Mouse (Mus musculus) stomach, embryonic 16.5 days (tissue): ENCODE results near the gene Ints1. TPM values are rescaled to one million over a fixed set of nuclear protein-coding genes. Genes with fewer than 3 reads are reported as not detected.

ENCODE experiments used
- ATAC-seq: fragments of 200-750 bp; cut with Nextera tagmentation; 2 replicates; pipeline ENCODE4 v1.8.0; 2017; ENCODE audit warnings: moderate number of reproducible peaks, moderate TSS enrichment; ENCODE audit not compliant: insufficient read depth, low FRiP score
- H3K27ac ChIP-seq: fragments of 300-500 bp; sonication (generic); 2 replicates; pipeline ENCODE4 v1.5.1; 2014; ENCODE audit warnings: low read length
- H3K27me3 ChIP-seq: fragments of 300-500 bp; sonication (generic); 2 replicates; pipeline ENCODE4 v1.6.1; 2014; ENCODE audit warnings: low read length, control low read depth, mixed read lengths; ENCODE audit not compliant: control insufficient read depth, insufficient read depth
- H3K36me3 ChIP-seq: fragments of 300-500 bp; sonication (generic); 2 replicates; pipeline ENCODE4 v1.6.1; 2014; ENCODE audit warnings: low read length; ENCODE audit not compliant: control insufficient read depth, insufficient read depth
- H3K4me1 ChIP-seq: fragments of 300-500 bp; sonication (generic); 2 replicates; pipeline ENCODE4 v1.6.1; 2014; ENCODE audit warnings: low read length, control low read depth, mixed read lengths; ENCODE audit not compliant: control insufficient read depth, insufficient read depth
- H3K4me2 ChIP-seq: fragments of 300-500 bp; sonication (generic); 2 replicates; pipeline ENCODE4 v1.6.1; 2014; ENCODE audit warnings: low read depth, low read length, mixed read lengths
- H3K4me3 ChIP-seq: fragments of 300-500 bp; sonication (generic); replicated peaks from 2 replicates; pipeline ENCODE4 v1.5.1; 2014; ENCODE audit warnings: mild to moderate bottlenecking, low read length
- H3K9ac ChIP-seq: fragments of 300-500 bp; sonication (generic); 2 replicates; pipeline ENCODE4 v1.6.1; 2014; ENCODE audit warnings: low read length
- H3K9me3 ChIP-seq: fragments of 300-500 bp; sonication (generic); replicated peaks from 2 replicates; pipeline ENCODE4 v1.6.1; 2016; ENCODE audit warnings: low read length, control low read depth; ENCODE audit not compliant: control insufficient read depth
- WGBS: fragments of 180-500 bp; shearing (Covaris S2); extraction: QIAGEN DNeasy Blood & Tissue Kit; methylation state at CpG from one replicate; pipeline ENCODE4 v1.1.7; 2014; 5-methylcytosine and 5-hydroxymethylcytosine counted together
- polyA plus RNA-seq: library from polyadenylated mRNA; unstranded; fragments of >200 nt; fragmentation: Nextera tagmentation; extraction: Ambion mirVana; gene quantifications from 2 replicates; pipeline ENCODE4 v1.2.1, GENCODE M21; 2015

Gene Ints1
- polyA plus RNA-seq, 1 experiment from 2014 or later = 20.2 TPM

DNA sequence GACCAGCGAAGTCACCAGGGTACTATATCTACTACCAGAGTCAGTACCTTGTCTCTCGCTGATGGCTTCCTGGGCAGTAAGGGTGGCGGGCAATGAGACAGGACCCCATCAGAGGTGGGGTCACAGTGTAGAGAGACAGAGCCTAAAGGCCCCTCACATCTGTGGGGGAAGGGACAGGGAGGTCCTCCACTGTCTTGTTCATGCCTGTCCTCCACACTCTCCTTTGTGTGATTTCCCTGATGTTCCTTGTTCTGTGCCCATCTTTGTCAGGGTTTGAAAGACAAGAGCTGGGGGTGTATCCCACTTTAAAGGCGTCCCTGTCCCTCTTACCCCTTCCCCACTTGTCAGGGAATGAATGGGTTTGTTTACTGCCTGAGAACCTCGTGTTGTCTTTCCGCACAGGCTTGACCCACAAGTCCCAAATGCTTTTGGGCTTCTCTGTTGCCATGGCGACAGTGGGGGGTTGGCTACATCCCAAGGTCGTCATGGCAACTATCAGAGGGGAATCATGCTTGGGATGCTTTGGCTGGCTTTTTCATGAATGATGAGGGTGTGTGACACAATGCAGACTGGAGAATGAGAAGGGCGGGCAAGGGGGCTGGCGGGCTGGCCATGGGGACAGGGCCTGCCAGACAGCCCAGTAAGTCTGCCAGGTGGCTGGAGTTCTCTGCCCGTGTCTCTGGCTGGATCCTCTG, 22.1 kb upstream of the Ints1 start:
- H3K4me3 ChIP-seq = no peak overlapping the region; the same call in 1 of the 2 replicates
- H3K27ac ChIP-seq = peak overlapping the region; percentile 85
- 0 out of 2 replicates have a peak, but pooled peaks have one; percentile 18 for ATAC-seq
- H3K4me2 ChIP-seq = peak overlapping the region; percentile 55
- 32% methylated on average over 11 of the region's 11 CpGs for WGBS
- H3K9ac ChIP-seq = peak overlapping the region; percentile 66
- H3K36me3 ChIP-seq = no peaks in the 10 kb centered on the region
- no peaks in the 10 kb centered on the region for H3K9me3 ChIP-seq
- no peaks in the 10 kb centered on the region for H3K27me3 ChIP-seq
- H3K4me1 ChIP-seq = peaks cover 56% of the 10 kb centered on the region

DNA sequence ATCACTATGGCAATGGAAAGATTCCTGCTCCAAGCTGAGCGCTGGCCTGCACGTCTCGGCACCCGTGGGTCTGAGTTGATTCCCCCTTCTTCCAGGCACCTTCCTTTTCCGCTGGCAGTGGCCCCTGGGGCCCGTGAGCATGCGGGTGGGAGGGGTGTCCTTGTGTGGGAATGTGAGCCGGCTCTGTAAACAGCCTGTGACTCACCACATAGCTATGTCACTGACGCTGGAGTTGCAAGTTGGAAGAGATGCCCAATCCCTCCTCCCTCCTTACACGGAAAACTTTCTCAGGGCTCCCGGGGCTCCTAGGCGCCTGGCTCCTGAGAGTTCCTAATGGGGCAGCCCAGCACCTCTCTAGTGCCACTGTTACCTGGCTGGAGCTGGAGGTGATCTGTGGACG, 21.4 kb upstream of the Ints1 start:
- peaks cover 63% of the 10 kb centered on the region for H3K4me1 ChIP-seq
- H3K4me3 ChIP-seq = peak overlapping the region; percentile 32
- ATAC-seq = peak; percentile 84
- WGBS = 7% methylated on average over 13 of the region's 13 CpGs
- peak overlapping the region; percentile 66 for H3K9ac ChIP-seq
- no peaks in the 10 kb centered on the region for H3K36me3 ChIP-seq
- H3K27ac ChIP-seq = peak overlapping the region; percentile 85
- no peaks in the 10 kb centered on the region for H3K27me3 ChIP-seq
- H3K9me3 ChIP-seq = no peaks in the 10 kb centered on the region
- peak overlapping the region; percentile 55 for H3K4me2 ChIP-seq

DNA sequence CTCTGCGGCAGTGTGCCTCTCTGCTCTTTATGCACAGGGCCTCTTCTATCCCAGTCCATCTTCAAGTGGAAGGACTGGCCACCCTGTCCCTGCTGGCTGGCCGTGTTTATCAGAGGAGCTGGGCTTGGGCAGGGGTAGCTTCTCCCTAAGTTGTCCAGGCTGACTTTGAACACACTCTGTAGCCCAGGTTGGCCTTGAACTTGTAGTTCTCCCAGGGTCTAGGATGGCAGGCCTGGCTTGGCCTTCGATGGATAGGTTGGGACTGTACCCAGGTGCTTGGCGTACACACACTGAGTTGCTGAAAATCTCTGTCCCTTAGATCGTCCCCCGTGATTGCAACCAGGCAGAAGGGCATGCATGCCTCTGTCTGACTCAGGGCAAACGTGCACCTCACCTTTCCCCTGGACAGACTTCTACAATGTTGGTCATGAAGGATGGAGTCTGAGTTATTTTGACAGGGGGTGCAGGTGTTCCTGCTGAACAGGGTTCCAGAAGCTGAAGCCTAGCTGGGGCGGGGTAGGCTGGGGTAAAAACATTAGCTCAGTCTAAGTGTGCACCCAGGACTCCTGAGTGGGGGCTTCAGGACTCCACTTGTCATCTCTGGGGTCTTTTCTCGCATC, 20.6 kb upstream of the Ints1 start:
- Histone ChIP-seq H3K4me1 (peaks cover 64% of the 10 kb centered on the region), H3K36me3 (no peaks in the 10 kb centered on the region), H3K4me2 (peak overlapping the region; percentile 55; the same call in 1 of the 2 replicates), H3K9me3 (no peaks in the 10 kb centered on the region), H3K27me3 (no peaks in the 10 kb centered on the region), H3K27ac (peak overlapping the region; percentile 82), H3K4me3 (no peak overlapping the region), H3K9ac (peak overlapping the region; percentile 63)
- no peak for ATAC-seq
- WGBS = 71% methylated on average over 9 of the region's 9 CpGs

DNA sequence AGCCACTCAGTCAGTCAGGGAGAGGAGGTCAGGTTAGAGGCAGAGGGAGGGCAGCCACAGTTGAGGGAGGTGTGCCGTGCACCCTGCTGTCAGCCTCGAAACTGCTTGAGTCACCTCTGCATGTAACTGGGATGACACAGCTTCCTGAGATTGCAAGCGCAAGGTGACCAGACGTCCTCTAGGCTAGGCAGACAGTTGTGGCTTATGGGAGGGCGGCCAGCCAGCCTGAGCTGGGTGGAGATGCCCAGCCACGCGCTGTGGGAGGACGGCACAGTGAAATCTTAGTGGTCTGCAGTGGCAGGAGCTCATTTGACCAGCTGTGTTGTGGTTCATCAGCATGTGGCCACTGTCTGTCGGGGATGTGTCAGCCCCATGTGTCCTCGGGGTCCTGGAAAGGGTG, 19.5 kb upstream of the Ints1 start:
- Histone ChIP-seq H3K36me3 (no peaks in the 10 kb centered on the region), H3K4me1 (peaks cover 67% of the 10 kb centered on the region), H3K4me2 (no peak overlapping the region), H3K9me3 (no peaks in the 10 kb centered on the region), H3K4me3 (no peak overlapping the region), H3K9ac (peak overlapping the region; percentile 29; the same call in 1 of the 2 replicates), H3K27me3 (no peaks in the 10 kb centered on the region), H3K27ac (no peak overlapping the region)
- ATAC-seq = no peak
- 56% methylated on average over 10 of the region's 10 CpGs for WGBS

DNA sequence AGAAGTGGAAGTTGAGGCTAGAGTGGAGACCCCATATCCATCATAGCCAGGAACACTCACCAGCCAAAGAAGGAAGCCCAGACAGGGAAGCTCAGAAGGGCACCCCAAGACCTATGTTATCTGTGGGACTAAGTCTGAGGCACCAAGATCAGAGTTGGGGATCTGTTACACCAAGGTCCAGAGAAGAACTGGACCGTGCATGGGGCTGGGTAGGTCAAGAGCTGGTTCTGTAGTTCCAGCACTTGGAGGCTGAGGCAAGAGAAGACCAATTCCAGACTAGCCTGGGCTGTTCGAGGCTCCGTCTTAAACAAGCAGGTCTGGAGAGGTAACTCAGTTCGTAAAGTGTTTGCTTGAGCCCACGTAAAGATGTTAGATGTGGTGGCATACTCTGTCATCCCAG, 18.7 kb upstream of the Ints1 start:
- H3K4me2 ChIP-seq = peak overlapping the region; percentile 92
- peak overlapping the region; percentile 77 for H3K4me3 ChIP-seq
- 82% methylated on average over 5 of the region's 5 CpGs for WGBS
- H3K9ac ChIP-seq = peak overlapping the region; percentile 76; the same call in 1 of the 2 replicates
- no peaks in the 10 kb centered on the region for H3K27me3 ChIP-seq
- H3K36me3 ChIP-seq = no peaks in the 10 kb centered on the region
- peaks cover 67% of the 10 kb centered on the region for H3K4me1 ChIP-seq
- H3K9me3 ChIP-seq = no peaks in the 10 kb centered on the region
- peak overlapping the region; percentile 90 for H3K27ac ChIP-seq
- no peak for ATAC-seq

DNA sequence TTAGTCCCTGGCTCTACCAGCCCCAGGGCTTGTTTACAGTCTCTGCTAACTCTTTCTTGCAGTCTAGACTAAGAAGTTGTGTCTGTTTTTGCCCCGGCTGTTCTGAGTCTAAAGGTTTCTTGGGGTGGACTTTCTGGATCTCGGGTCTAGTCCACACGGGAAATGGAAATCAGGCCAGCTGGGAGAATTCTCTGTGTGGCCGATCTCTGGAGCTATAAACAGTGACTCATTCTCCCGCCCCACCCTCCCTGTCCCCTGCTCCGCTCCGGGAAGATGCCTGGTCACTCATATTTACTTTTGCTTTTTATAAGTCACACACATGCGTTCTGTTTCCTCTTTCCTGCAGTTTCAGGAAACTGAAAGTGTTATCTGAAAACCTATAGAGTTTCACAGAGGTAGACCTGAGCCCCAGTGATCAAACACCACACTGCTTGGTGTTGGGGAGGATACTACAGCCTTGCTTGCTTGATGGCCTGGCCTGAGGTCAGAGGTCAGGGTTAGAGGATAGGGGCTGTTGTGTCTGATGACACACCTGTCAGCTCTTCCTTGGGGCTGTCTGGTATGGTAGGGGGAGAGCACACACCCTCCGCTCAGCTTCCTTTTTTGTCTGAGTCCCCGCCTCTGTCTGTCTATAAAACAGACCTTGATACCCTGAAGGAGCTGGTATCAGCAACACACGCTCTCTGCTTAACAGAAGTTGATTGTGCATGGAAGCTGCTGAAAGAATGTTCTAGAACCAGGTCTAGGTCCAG, 18.0 kb upstream of the Ints1 start:
- Histone ChIP-seq H3K36me3 (no peaks in the 10 kb centered on the region), H3K9ac (peak overlapping the region; percentile 76), H3K4me2 (peak overlapping the region; percentile 92), H3K4me1 (peaks cover 66% of the 10 kb centered on the region), H3K27me3 (no peaks in the 10 kb centered on the region), H3K4me3 (peak overlapping the region; percentile 77), H3K27ac (peak overlapping the region; percentile 90), H3K9me3 (no peaks in the 10 kb centered on the region)
- peak; percentile 19; the same call in 1 of the 2 replicates for ATAC-seq
- WGBS = 21% methylated on average over 11 of the region's 11 CpGs

DNA sequence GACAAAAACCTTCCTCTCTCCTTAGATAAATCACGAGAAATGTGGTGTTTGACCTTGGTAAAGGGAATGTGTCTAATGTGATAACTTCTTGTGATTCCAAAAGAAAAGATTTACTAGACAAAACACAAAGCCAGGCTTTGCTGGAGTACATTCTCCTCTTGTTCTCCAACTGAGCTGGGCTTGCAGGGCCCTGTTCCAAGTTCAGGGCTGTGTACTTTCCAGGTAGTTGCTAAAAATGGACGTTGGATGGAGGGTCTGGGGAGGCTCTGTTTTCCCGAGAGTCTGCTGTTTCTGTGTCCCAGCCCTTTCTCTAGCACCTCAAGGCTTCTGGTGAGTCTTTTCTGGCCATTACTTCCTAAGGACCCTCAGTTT, 17.5 kb upstream of the Ints1 start:
- no peak for ATAC-seq
- 23% methylated on average over 3 of the region's 3 CpGs for WGBS
- peaks cover 61% of the 10 kb centered on the region for H3K4me1 ChIP-seq

DNA sequence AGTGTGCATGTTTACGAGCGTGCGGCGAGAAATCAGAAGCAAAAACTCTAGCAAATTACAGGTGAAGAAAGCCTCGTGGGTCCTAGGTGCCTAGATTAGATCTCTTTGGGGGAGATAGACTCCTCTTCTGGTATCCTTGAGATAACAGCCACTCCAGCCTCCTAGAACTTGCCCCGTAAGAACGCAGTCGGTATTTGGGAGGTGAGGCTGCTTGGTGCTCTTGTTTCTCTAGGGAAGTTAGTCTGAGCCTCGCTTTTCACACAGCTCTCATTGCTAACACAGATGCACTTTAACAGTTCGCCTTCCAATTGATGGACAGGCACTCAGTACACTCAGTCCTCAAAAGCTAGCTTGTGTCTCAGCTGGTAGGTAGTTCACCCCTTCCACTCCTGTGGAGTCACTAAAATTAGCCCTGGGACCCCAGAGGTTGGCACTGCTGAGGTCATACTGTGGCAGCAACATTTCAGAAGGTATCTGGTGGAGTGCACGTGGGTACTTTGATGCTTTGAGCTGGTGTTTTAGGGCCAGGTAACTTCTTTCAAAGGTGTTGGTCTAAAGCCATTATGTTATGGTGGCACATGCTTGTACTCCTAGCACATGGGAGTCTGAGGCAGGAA, 16.8 kb upstream of the Ints1 start:
- WGBS = 13% methylated on average over 11 of the region's 11 CpGs
- Histone ChIP-seq H3K36me3 (no peaks in the 10 kb centered on the region), H3K4me2 (peak overlapping the region; percentile 92), H3K27ac (peak overlapping the region; percentile 90), H3K4me1 (peaks cover 54% of the 10 kb centered on the region), H3K9ac (peak overlapping the region; percentile 76), H3K4me3 (peak overlapping the region; percentile 77), H3K27me3 (no peaks in the 10 kb centered on the region), H3K9me3 (no peaks in the 10 kb centered on the region)
- no peak for ATAC-seq

More for the DNA sequence above, 17.5 kb upstream of the Ints1 start:
- Histone ChIP-seq H3K4me3 (peak overlapping the region; percentile 77), H3K27me3 (no peaks in the 10 kb centered on the region), H3K36me3 (no peaks in the 10 kb centered on the region), H3K9ac (peak overlapping the region; percentile 76), H3K4me2 (peak overlapping the region; percentile 92), H3K27ac (peak overlapping the region; percentile 90), H3K9me3 (no peaks in the 10 kb centered on the region)
